34 mouse cellular contexts compared by ENCODE assay signal in the genomic region with DNA sequence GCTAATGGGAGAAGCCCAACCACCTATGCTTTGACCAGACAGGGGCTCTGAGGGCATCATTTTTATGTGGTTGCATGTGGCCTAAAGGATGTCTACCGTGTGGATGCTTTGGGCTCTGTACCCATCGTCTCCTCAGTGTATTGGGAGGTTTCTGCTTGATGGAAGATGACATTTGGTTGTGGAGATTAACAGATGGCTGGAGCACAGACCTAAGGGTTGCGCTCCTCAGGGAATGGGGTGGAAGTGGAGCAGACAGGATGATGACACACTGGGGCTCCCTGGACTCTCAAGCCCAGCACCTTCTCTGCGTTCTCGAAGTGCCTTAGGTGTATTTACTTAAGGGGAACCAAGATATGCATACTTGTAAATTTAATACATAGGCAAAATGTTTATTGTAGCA. TPM values are rescaled to one million over a fixed set of nuclear protein-coding genes. Genes with fewer than 3 reads are reported as not detected.
A peak's percentile ranks its signal among the peaks of the same experiment; 100 is the strongest.
DNase-seq lines count a peak whose midpoint lies in the region; ATAC-seq lines count a peak whose summit lies in the region.
"Had no signal": no experiment of that assay in that cellular context is flagged by ENCODE, and none has a peak within 500 bp of the region (broad histone marks: within the 10 kb centered on the region; RNA-seq: fewer than 3 reads in every experiment).

No protein-coding gene starts in this region.

- no peaks in the 10 kb centered on the region for H3K36me3 ChIP-seq in heart, embryonic 13.5 days
- peaks cover 2% of the 10 kb centered on the region; the same call in 1 of the 2 replicates for H3K36me3 ChIP-seq in liver, embryonic 11.5 days (ENCODE audit: control insufficient read depth, insufficient read depth, low read length)
- peaks cover 26% of the 10 kb centered on the region for H3K36me3 ChIP-seq in liver, embryonic 13.5 days
- H3K36me3 ChIP-seq: heart, embryonic 15.5 days; midbrain, embryonic 15.5 days; stomach, embryonic 15.5 days had no signal

- intact Hi-C loops in gastrocnemius, postnatal 14 days (cut with DNase I; ENCODE audit: low total_unique reads), result no loop called here

- no peaks in the 10 kb centered on the region for H3K9me3 ChIP-seq in heart, embryonic 13.5 days
- H3K9me3 ChIP-seq in liver, embryonic 11.5 days (ENCODE audit: control insufficient read depth, low read length), result no peaks in the 10 kb centered on the region
- H3K9me3 ChIP-seq in liver, embryonic 13.5 days (replicated peaks), result no peaks in the 10 kb centered on the region
- H3K9me3 ChIP-seq: embryonic facial prominence, embryonic 13.5 days; forebrain, embryonic 10.5 days; G1E; heart, embryonic 15.5 days; limb, embryonic 13.5 days; midbrain, embryonic 15.5 days; neural tube, embryonic 12.5 days; stomach, embryonic 15.5 days had no signal

- no peak for ATAC-seq in heart, embryonic 13.5 days (ENCODE audit: extremely low read depth, insufficient number of reproducible peaks, low FRiP score, low TSS enrichment)
- ATAC-seq in liver, embryonic 11.5 days (replicated peaks; ENCODE audit: low FRiP score), result no peak
- no peak for ATAC-seq in liver, embryonic 13.5 days (ENCODE audit: low read depth)
- ATAC-seq: forebrain, embryonic 16.5 days; intestine, postnatal 0 days; midbrain, embryonic 15.5 days; Patski had no signal

- H3K4me2 ChIP-seq in heart, embryonic 13.5 days, result no peak overlapping the region
- H3K4me2 ChIP-seq in liver, embryonic 11.5 days, result no peak overlapping the region
- H3K4me2 ChIP-seq in liver, embryonic 13.5 days, result no peak overlapping the region
- H3K4me2 ChIP-seq: embryonic facial prominence, embryonic 13.5 days; heart, embryonic 15.5 days; limb, embryonic 13.5 days; midbrain, embryonic 15.5 days; neural tube, embryonic 12.5 days; stomach, embryonic 15.5 days had no signal

- 0 out of 2 replicates have a peak overlapping the region, but pooled peaks have one; percentile 20 for H3K27ac ChIP-seq in heart, embryonic 13.5 days (replicated peaks)
- peak overlapping the region; percentile 73 for H3K27ac ChIP-seq in liver, embryonic 11.5 days (ENCODE audit: low read depth, low read length)
- H3K27ac ChIP-seq in liver, embryonic 13.5 days, result peak overlapping the region; percentile 92
- H3K27ac ChIP-seq: embryonic facial prominence, embryonic 13.5 days; forebrain, embryonic 10.5 days; heart, embryonic 15.5 days; left cerebral cortex, adult 2 months; limb, embryonic 13.5 days; macrophage; midbrain, embryonic 15.5 days; neural tube, embryonic 12.5 days; stomach, embryonic 15.5 days had no signal

- H3K27me3 ChIP-seq in heart, embryonic 13.5 days (replicated peaks), result no peaks in the 10 kb centered on the region
- H3K27me3 ChIP-seq in liver, embryonic 11.5 days (replicated peaks; ENCODE audit: control insufficient read depth, insufficient read depth, low read length), result no peaks in the 10 kb centered on the region
- no peaks in the 10 kb centered on the region for H3K27me3 ChIP-seq in liver, embryonic 13.5 days
- H3K27me3 ChIP-seq: embryonic facial prominence, embryonic 13.5 days; heart, embryonic 15.5 days; limb, embryonic 13.5 days; midbrain, embryonic 15.5 days; neural tube, embryonic 12.5 days; stomach, embryonic 15.5 days had no signal

- no peak for DNase-seq in heart, adult 9 months (ENCODE audit: low spot score in 2 of 2)
- no peak for DNase-seq in liver, embryonic 11.5 days (ENCODE audit: low spot score)
- DNase-seq in liver, result no peak
- no peak for DNase-seq in liver, embryonic 13.5 days
- peak; percentile 31 for DNase-seq in retina, embryonic 14.5 days (ENCODE audit: low spot score)
- DNase-seq in embryo, embryonic 10.5 days (ENCODE audit: low spot score), result no peak
- DNase-seq in gastrocnemius, postnatal 14 days, result no peak
- DNase-seq: adrenal gland, postnatal 10 days; cerebellum, adult 8-10 months; kidney, adult 9 months; kidney, postnatal 10 days; lung, adult 2 months; lung, postnatal 10 days; right cerebral cortex, postnatal 25 days; thymus, postnatal 14 days had no signal

- peaks cover 78% of the 10 kb centered on the region for H3K4me1 ChIP-seq in heart, embryonic 13.5 days
- peaks cover 74% of the 10 kb centered on the region for H3K4me1 ChIP-seq in liver, embryonic 11.5 days (replicated peaks; ENCODE audit: control insufficient read depth, insufficient read depth, low read length)
- peaks cover 99% of the 10 kb centered on the region for H3K4me1 ChIP-seq in liver, embryonic 13.5 days (replicated peaks)

- no peak overlapping the region for H3K9ac ChIP-seq in heart, embryonic 13.5 days
- H3K9ac ChIP-seq in liver, embryonic 11.5 days (ENCODE audit: low read depth, low read length), result no peak overlapping the region
- H3K9ac ChIP-seq in liver, embryonic 13.5 days, result peak overlapping the region; percentile 56
- H3K9ac ChIP-seq: embryonic facial prominence, embryonic 13.5 days; limb, embryonic 13.5 days; midbrain, embryonic 15.5 days; neural tube, embryonic 12.5 days; stomach, embryonic 15.5 days had no signal

- H3K4me3 ChIP-seq in heart, embryonic 13.5 days, result no peak overlapping the region
- H3K4me3 ChIP-seq in liver, embryonic 11.5 days (ENCODE audit: low read depth, low read length), result no peak overlapping the region
- H3K4me3 ChIP-seq in liver, embryonic 13.5 days (replicated peaks), result no peak overlapping the region
- H3K4me3 ChIP-seq: embryonic facial prominence, embryonic 13.5 days; forebrain, embryonic 10.5 days; heart, embryonic 15.5 days; left cerebral cortex, adult 2 months; limb, embryonic 13.5 days; midbrain, embryonic 15.5 days; neural tube, embryonic 12.5 days; stomach, embryonic 15.5 days had no signal

- 85% methylated on average over 5 of the region's 5 CpGs for WGBS in heart, embryonic 13.5 days
- 75% methylated on average over 5 of the region's 5 CpGs for WGBS in liver, embryonic 11.5 days
- 75% methylated on average over 5 of the region's 5 CpGs for WGBS in liver, embryonic 13.5 days (ENCODE audit: insufficient replicate concordance)

RNA-seq across cellular contexts. Expression of a gene that starts 56.1 kb away (rescaled TPM):
- 15.3 and 15.9 TPM in 2 replicates for polyA plus RNA-seq in heart, embryonic 13.5 days (2015; fragmentation: Nextera tagmentation; extraction: Ambion mirVana)
- polyA plus RNA-seq in liver, embryonic 11.5 days (2014; fragmentation: Nextera tagmentation; extraction: Ambion mirVana), result 92.2 and 95.4 TPM in 2 replicates
- polyA plus RNA-seq in liver, embryonic 13.5 days (2015; fragmentation: Nextera tagmentation; extraction: Ambion mirVana), result 37.9 and 45.0 TPM in 2 replicates
- under 1 TPM; 0.04 to 0.18 TPM for total RNA-seq in gastrocnemius, postnatal 14 days (2021)
- polyA plus RNA-seq: Patski had no signal

RNA-seq across cellular contexts. Expression of a gene that starts 59.1 kb away (rescaled TPM):
- polyA plus RNA-seq in heart, embryonic 13.5 days (2015; fragmentation: Nextera tagmentation; extraction: Ambion mirVana), result not detected in 2 replicates
- not detected in 2 replicates for polyA plus RNA-seq in liver, embryonic 11.5 days (2014; fragmentation: Nextera tagmentation; extraction: Ambion mirVana)
- not detected in 2 replicates for polyA plus RNA-seq in liver, embryonic 13.5 days (2015; fragmentation: Nextera tagmentation; extraction: Ambion mirVana)
- total RNA-seq in gastrocnemius, postnatal 14 days (2021), result not detected
- total RNA-seq: adrenal gland, postnatal 10 days; gastrocnemius, adult 8-10 months; heart, adult 8-10 months; heart, postnatal 25 days had no signal
- polyA plus RNA-seq: embryonic facial prominence, embryonic 13.5 days; forebrain, embryonic 10.5 days; forebrain, embryonic 16.5 days; G1E; gonadal fat pad, adult 2 months; heart, embryonic 15.5 days; intestine, postnatal 0 days; limb, embryonic 13.5 days; lung, adult 2 months; macrophage; neural tube, embryonic 12.5 days; Patski; stomach, embryonic 15.5 days; urinary bladder, adult 2 months had no signal

Comparison
In these comparisons a context has a peak if more than half of its experiments do, and no peak if none do; other contexts are left out.
1. H3K27ac ChIP-seq: peak in every context shown above with its lines; median percentile 92 in liver, embryonic 13.5 days; 73 in liver, embryonic 11.5 days; 20 in heart, embryonic 13.5 days.